Mouse (Mus musculus) frontal cortex, postnatal 36 days (tissue): ENCODE measurements around the gene Sgca.
"Not testable (repeated sequence)": the region's sequence is repeated elsewhere in the genome, so short reads cannot be mapped to it uniquely, and the experiment has no call there.

Source experiments
- DNase-seq, 2 experiments: peaks; one replicate each; pipeline ENCODE4 v3.0.0; 2022; ENCODE audit warnings: low spot score in 2 of 2

Gene Sgca

DNA sequence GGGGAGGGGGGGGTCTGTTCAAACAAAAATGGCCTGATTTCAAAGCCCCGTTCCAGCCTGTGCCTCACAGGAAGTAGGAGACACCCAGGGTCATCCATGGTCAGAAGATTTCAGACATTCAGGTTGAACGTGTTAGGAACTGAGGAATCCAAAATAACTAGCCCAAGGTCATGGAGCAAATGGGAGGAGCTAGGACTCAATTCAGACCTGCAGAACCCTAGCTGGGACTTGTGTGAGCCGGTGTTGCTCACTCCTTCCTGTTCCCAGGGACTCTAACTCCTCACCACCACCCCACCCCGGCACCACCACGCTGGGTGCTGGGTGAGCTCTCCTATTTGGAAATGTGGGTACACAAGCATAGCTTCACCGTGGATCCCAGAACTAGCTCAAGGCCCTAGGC lies 11.2 kb upstream of the Sgca start:
- no peak for DNase-seq

GRCm38 (mm10) chr11:94986435-94986834 lies 10.3 kb upstream of the Sgca start:
- DNase-seq: no peak

DNA sequence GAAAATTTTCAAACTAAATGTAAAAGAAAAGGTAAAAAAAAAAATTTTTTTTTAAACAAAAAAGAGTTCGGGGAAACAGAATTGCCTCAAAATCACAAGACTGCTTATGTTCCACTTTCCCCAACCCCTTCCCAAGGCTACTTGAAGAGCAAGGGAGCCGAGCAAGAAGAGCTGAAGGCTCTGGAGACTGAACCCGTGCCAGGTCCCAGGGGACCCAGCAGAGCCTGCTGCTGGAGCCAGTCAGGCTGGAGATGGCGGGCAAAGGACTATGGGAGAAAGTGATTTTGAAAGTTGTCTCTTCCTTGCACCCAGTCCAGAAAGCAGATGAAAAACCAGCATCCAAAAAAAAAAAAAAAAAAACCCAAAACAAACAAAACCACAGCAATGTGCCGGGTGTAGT lies 9.7 kb upstream of the Sgca start:
- DNase-seq: no peak

- no peak for DNase-seq
These were observed 9.0 kb upstream of the Sgca start for GRCm38 (mm10) chr11:94985140-94985539.

DNA sequence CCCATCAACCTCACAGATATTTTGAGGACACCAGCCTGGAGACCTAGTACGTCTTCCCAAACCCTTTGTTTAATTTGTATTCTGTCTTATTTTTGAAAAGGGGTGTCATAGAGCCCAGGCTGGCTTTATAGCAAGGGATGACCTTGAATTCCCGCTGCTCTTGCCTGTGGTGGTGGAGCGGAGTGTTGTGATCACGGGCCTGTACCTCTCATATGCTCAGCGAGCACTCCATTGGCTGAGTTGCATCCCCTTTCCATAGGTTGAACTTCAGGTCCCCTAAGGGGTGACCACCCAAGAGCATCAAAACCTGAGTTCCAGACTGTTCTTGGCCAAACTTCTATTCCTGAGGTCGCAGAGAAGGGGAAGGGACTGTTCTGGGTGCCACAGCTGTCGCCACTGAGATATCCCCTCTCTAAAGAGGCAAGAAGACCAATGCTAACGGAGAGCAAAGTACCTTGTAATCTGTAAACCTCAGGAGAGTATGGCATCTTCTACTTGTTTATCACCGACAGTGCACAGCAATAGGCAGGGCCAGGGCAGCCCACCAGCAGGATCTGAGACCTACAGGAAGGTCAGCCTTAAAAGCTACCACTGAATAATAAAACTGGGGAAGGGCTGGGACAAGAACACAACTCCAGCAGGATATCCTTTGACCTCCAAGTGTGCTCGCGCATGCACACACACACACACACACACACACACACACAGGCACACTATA lies 3.5 kb upstream of the Sgca start:
- DNase-seq: no peak

DNA sequence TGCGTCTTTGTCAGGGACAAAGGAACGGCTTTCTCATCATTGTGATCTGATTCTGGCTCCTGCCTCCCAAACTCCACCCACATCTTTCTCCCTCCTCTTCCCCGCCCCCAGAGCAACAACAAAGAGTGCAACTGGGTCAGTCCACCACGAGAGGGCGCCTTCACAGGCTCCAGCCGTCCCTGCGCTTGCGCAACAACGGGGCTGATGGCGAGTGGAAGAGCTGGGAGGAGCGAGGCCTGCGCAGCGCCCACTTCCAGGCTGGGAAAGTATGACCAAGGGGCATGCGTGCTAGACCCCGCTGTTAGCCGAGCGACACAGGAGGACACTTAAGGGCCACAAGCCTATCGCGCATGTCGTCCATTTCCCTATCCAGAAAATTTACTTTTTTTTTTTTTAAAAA lies 2.8 kb upstream of the Sgca start:
- peak; percentile 97 to 99 for DNase-seq

GRCm38 (mm10) chr11:94978178-94978915 lies 2.2 kb upstream of the Sgca start:
- DNase-seq: no peak

DNA sequence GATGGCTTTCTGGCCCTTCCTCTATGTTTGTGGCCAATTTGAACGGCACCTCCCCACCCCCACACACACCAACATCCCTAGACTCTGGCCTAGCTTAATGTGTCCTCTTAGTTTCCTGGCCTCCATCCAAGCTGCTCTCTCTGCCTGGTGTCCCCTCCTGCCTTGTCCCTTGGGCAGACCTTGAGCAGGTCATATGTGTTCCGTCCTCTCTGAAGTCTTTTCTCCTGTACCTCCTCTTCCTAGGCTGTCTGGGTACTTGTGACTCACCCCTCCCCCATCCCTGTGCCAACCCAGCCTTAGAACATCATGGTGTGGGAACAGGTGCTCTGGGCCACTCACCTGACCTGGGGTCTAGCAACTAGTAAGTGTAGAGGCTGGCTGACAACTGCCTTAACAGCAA lies 1.2 kb downstream of the Sgca start:
- no peak for DNase-seq

GRCm38 (mm10) chr11:94973313-94973712 lies 2.8 kb downstream of the Sgca start:
- DNase-seq: no peak

DNA sequence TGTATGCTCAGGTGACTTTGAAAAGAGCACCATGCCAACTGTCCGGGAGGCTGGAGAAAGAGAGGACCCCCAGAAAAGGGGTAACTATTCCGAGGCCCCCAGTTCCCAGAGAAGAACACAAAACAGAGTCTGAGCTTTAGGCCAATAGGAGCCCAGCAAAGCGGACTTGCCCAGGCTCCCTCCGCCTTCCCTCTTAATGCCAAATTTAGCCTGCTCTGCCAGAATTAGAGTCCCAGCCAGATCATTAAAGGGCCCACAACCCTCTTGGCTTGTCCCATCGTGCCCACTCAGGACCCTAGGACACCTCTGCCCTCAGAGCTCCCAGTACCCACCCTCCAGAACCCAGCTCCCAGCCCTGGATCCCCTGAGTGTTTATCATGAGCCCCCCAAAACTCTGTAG lies 3.2 kb downstream of the Sgca start:
- DNase-seq: no peak

DNA sequence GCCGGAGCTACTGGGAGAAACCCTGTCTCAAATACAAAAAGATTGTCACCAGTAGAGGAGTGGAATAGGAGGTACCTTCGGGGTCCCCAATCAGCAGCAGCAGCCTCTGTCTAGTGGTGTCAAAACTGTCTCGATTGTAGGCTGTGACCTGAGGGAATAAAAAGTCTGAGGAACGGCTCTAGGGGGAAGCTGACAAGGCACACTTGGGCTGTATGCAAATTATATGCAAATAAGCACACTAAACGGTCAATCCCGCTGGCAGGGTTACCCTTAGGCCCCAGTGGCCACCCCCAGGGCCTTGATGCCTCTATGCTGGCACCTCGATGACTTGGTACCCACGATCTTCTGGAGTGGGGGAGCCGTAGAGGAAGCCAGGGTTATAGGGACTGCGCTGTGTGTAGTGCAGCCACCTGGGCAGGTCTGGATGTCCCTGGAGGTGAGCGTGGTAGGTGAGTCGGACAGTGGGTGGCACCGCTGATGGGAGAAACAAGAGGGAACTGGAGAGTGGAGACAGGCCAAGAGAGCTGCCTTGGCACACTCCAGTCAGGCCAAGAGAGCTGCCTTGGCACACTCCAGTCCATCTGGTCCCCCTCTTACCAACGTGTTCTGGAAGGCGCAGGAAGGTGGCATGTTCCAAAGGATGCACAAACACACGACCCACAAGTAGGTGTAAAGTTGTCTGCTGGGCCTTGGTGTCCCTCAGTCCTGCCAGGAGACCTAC lies 4.1 kb downstream of the Sgca start:
- DNase-seq: no peak

GRCm38 (mm10) chr11:94970210-94970943 lies 5.8 kb downstream of the Sgca start:
- peak; percentile 65 to 89 for DNase-seq

- DNase-seq: not testable (repeated sequence)
These were observed 6.4 kb downstream of the Sgca start for GRCm38 (mm10) chr11:94969709-94970108.

GRCm38 (mm10) chr11:94968187-94968586 lies 7.9 kb downstream of the Sgca start:
- peak in 1 of 2 experiments; percentile 14 for DNase-seq

- DNase-seq: no peak
These were observed 8.7 kb downstream of the Sgca start, which contains the start of gene Hils1 for GRCm38 (mm10) chr11:94967419-94967818. Gene Hils1, plus strand, starts transcription at chr11:94967593.

- no peak for DNase-seq
These were observed 13.5 kb downstream of the Sgca start for GRCm38 (mm10) chr11:94962534-94963101.

DNA sequence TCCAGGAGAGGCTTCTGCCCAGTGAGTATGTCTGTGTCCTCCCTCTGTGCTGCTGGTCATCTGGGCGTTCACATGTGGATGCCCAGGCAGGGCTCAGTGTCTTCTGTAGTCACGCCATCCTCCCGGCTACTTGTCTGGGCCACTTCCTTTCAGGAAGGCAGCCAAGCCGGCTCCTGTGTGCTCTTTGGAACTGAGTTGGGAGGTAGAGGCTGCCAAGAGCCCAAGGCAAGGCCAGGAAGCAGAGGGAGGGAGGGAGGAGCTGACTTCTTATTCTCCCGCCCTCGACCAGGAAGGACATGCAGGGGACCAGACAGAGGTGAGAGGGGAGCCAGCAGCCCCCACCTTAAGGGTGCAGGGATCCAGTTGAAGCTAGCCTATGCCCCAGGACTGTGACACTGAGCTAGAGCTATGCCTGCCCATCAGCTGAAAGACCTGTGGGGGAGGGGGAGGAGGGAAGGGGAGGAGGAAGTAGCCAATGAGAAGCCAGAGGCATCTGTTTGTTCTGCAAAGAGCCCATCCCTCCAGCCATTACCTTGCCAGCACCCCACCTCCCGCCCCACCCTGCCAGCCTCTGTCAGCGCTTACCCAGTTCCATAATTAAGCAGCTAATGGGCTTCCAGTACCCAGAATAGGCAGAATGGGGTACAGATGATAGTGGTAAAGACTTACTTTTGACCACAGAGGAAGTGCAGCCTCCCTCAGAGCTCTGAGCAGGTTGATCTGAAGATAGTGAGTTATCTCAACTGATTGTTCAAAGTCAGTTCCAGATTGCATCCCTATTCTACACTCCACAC lies 17.9 kb downstream of the Sgca start:
- peak in 1 of 2 experiments; percentile 32 for DNase-seq

- DNase-seq: no peak
These were observed 18.4 kb downstream of the Sgca start for GRCm38 (mm10) chr11:94957693-94958064.

DNA sequence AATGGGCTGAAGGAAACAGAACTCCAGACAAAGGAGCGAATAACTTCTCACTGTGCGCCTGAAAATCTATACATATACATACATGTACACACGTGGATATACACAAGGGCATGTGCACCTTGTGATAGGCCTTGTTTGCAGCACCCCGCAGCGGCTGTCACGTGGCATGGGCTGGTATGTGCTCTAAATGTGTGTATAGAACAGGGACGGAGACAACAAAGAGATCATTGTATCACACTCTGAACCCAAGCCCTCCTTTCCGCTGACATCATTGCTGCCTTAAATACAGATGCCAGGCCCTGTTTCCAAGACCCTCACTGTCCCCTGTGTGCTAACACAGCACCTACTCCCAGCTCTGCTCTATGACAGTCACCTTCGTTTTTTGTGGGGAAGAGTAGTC lies 21.0 kb downstream of the Sgca start:
- no peak for DNase-seq

- DNase-seq: no peak
These were observed 24.0 kb downstream of the Sgca start for GRCm38 (mm10) chr11:94952169-94952568.

DNA sequence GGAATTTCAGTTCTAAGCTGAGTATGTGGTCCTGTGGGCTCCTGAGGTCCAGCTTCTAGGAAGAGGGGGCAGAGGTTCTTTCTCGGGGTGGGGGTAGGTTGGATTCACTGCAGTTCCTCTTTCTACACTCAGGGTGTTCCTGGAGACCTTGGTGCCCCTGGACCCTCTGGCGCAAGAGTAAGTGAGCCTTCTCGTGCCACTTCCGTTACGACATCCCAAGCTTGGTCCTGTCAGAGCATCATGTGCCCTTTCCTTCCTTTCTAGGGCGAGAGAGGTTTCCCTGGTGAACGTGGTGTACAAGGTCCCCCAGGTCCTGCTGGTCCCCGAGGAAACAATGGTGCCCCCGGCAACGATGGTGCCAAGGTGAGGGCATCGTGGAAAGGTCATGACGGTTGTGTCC lies 30.9 kb downstream of the Sgca start:
- DNase-seq: no peak
